Mouse (Mus musculus): Measurements from ENCODE around the gene Prdm10. TPM values are rescaled to one million over a fixed set of nuclear protein-coding genes. Genes with fewer than 3 reads are reported as not detected.

Gene Prdm10
- total RNA-seq (2021), result 10 to 100 TPM; 26.0 to 27.0 TPM

- DNase-seq, result peak; percentile 99
- intact Hi-C loops (cut with DNase I), result loop anchor here (2.0 to 5.0 kb wide), 2 partner anchors 37 to 70 kb away; partner anchors contain the start of gene Aplp2
Observed at GRCm38 (mm10) chr9:31280366-31281010, at the start of gene Prdm10. TSS of gene Prdm10 (plus strand) at chr9:31280538.

GRCm38 (mm10) chr9:31235030-31235429 is 45.3 kb upstream of the Prdm10 start:
- no peak for DNase-seq
- intact Hi-C loops (cut with DNase I), result no loop called here

DNA sequence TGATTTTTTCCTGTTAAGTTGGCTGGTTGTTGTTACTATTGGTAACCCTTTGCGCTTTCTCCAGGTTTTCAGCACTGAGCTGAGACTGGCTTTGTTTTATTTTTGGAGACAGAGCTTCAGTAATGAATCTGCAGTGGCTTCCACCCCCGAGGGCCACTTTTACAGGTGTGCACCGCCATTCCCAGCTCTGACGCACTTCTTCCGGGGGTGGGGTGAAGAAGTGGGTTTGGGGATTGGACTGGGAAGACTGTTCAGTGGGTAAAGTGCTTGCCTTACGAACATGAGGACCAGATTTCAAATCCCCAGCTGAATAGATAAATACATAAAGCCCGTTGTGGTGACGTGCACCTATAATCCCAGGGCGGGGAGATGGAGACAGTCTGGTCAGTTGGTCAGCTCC is 44.8 kb upstream of the Prdm10 start:
- intact Hi-C loops (cut with DNase I), result no loop called here
- no peak for DNase-seq

- no peak for DNase-seq
- intact Hi-C loops (cut with DNase I), result no loop called here
Observed at GRCm38 (mm10) chr9:31236079-31236478, 44.3 kb upstream of the Prdm10 start.

DNA sequence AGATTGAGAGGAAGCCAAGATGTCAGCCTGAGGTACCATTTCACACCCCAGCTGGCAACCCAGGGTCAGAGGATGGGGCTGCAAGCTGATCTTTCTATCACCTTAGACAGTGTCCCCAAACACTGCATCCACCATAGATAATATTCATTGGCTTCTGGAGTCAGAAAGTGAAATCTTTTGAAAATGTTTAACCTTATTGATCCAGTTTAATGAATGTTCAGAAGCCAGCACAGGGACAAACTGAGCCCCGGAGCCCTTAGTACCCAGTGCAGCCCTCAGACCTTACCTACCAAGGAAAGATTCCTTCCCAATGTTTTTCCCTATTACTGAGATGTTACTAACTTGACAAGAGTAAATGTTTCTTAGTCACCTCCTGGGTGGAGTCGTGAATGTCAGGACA is 41.8 kb upstream of the Prdm10 start:
- intact Hi-C loops (cut with DNase I), result no loop called here
- no peak for DNase-seq

- intact Hi-C loops (cut with DNase I), result no loop called here
- DNase-seq, result no peak
Observed at GRCm38 (mm10) chr9:31239551-31239950, 40.8 kb upstream of the Prdm10 start.

DNA sequence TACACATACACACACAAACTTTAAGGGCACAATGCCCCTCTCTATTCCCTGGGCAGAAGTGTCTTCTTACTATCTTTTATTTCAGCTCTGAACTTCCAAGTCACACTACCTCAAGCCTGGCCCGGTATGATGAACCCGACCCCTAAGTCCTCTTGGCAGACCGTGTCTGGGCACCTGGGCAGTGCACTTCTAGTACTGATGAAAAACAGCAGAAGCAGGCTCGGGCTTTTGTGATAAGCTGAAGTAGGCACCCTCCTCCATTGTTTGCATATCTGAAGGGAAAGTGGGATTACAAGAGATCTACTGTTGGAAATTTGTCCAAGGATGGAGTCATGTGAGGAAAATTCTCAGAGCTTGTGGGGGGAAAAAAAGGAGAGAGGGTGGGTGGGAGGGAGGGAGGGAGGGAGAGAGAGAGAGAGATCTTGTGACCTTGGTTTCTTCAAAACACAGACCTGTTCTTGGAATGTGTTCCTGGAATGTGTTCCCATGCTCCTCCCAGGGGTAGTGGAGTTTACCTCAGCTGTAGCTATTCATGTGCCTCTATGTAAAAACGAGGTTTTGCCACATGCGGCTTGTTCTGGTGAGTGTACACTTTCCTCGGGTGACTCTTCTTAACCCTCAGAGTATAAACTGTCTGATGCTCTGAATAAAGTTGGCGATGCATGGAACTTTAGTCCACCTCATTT is 39.7 kb upstream of the Prdm10 start:
- no peak for DNase-seq
- intact Hi-C loops (cut with DNase I), result no loop called here

DNA sequence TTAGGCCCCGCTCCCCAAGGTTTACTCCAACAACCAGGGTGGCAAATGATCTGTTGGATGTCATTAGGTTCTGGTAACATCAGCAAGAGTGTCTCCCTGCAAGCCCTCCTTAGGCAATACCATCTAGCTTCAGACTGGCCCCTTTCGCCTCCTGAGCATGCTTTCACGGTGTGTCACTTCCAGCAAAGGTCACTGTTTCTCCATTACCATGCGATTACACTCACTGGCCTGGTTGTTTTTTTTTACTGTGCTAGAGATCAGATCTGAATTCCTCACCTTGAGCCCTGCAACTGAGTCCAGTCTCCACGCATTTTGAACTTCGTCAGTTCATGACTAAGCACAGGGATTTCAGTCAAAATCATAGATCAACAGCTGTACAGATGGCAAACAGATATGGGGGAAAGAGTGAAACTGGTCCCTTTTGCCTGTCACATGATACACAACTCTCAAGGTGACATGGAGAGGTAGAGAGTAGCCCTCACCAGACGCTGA is 39.1 kb upstream of the Prdm10 start:
- no peak for DNase-seq
- intact Hi-C loops (cut with DNase I), result no loop called here

- DNase-seq, result no peak
- intact Hi-C loops (cut with DNase I), result no loop called here
Observed at GRCm38 (mm10) chr9:31243306-31243938, 36.9 kb upstream of the Prdm10 start.

DNA sequence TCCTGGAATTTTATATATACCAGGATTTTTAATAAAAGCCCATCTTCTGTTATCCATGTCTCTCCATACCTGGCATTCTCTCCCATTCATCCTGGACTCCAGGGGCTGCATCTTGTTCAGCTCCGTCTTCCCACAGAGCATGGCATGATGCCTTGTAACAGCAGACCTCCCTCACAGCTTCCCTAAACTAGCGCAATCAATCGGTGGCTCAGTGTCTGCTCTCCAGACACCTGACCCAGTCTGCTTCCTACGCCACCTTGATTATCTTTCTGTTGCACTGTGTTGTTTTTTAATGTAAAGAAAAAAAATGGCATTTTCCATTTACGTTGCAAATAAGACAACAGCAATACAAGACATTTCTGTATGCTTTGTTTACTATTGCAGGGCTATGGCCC is 36.4 kb upstream of the Prdm10 start:
- intact Hi-C loops (cut with DNase I), result no loop called here
- no peak for DNase-seq

DNA sequence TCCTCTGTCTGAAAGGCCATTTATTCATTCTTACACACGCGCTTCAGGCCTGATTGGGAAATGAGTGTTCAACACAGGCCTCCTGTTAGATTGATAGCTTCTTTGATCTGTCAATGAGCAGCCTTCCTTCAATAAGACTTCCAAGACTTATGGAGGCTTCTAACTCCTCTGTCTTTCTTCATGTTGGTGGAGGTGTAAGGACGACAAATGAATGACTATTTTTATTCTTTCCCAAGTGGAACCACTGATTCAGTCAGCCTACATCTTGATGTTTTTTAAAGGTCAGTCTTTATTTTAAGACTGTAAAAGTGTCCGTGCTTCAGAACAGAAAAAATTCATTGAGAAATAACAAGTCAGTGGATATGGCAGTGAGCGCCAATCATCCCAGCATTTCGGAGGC is 35.3 kb upstream of the Prdm10 start:
- no peak for DNase-seq
- intact Hi-C loops (cut with DNase I), result no loop called here

DNA sequence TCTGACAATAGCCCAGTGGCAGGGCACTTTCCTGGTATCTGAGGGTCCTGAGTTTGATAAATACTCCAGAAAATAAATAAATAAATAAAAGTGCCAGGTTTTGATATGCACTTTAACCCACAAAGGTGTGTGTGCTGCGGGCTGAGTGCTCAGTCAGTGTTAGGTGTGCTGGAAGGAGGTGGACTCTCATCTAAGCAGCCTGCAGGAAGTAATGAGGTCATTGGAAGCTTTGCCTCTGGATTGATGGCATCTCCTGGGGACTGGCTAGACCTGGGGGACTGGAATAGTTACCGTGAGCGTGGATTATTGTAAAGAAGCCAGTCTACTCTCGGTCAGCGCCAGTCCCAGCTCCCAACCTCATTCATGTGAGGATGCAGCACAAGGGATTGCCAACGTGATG is 33.9 kb upstream of the Prdm10 start:
- intact Hi-C loops (cut with DNase I), result no loop called here
- no peak for DNase-seq

DNA sequence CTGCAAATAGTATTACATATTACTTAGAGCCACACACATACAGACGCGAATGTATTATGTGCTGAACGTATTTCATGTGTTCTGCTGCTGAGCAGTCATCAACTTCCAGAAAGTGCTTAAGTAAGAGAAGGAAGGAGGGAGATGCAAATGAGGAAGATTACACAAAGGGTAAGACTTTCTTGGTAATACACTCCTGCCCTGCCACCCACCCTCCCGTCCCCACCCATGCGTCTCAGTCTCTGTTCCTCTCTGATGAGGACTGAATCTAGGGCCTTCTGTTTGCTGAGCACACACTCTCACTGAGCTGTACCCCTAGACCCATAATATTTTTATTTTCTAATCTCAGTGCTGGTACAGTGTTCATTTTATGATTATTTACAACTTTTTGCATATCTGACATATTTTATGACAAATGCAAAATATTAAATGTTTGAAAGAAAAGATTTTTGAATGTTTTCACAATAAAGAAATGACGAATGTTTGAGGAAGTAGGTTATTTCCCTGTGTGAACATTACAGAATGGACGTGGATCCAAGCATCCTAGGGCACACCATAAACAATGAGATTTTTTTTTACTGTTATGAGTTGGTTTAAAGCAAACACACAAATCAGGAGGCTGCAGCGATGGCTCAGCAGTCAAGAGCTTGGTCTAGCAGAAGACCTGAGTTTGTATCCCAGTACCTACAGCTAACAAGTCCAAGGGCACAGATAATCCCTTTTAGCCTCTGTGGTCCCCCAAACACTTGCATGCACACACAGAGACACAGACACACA is 32.7 kb upstream of the Prdm10 start:
- intact Hi-C loops (cut with DNase I), result no loop called here
- DNase-seq, result no peak

DNA sequence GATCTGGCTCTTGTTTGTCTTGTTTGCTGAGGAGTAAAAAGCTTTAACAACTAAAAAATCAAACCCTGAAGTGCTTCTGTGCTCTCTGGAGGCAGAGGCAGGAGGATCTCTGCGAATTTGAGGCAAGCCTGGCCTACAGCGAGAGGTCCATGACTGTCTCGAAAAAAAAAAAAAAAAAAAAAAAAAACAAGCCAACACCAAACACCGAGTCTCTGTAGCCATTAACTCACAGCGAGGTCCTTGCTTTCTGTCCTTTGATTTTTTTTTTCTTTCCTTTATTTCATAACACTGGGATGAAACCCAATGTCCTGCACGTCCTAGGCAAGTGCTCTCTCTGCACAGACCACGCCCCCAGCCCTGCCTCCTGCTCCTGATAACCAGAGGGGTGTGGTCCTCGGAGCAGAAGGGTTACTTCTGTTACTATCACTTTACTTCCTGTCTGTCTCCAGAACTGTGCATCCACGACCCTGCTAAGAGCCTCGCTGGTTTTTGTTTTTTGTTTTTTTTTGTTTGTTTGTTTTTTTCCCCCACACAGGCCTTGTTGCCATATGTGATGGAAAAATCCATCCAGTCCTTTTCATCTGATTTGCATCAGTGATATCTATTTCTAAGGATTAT is 28.0 kb upstream of the Prdm10 start:
- intact Hi-C loops (cut with DNase I), result no loop called here
- no peak for DNase-seq

- intact Hi-C loops (cut with DNase I), result no loop called here
- no peak for DNase-seq
Observed at GRCm38 (mm10) chr9:31253311-31253734, 27.0 kb upstream of the Prdm10 start.

DNA sequence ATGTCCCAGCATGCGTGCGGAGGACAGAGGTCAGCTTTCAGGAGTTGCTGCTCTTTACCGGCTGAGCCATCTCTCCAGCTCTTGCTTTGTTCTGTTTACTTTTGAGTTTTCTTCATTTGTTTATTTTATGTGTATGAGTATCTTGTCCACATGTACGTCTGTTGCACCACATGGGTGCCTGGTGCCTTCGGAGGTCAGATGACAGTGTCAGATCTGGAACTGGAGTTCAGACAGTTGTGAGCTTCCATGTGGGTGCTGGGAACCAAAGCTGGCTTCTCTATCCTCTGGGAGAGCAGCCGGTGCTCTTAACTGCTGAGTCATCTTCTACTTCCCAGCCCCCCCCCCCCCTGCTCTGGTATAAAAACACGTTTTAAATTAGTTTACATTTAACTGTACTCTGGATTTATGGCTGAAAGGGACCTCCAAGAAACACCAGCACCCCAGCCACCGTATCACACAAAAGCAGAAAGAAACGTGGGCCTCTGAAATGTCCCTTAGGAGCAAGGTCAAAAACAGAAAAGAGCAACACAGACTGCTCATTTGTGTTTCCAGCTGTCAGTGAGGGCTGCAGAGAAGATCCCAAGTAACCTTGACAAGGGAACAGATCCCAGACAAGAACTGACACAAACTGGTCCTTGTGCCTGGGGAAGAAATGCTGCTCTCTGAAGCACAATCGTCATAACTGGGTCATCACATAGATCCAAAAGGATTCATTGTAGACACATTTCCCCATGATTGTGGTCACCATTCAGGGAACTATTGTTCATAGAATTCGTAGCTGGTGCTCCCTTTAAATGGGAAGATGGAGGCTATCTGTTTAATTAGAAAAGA is 26.3 kb upstream of the Prdm10 start:
- intact Hi-C loops (cut with DNase I), result no loop called here
- DNase-seq, result no peak

GRCm38 (mm10) chr9:31254697-31255004 is 25.7 kb upstream of the Prdm10 start:
- intact Hi-C loops (cut with DNase I), result no loop called here
- no peak for DNase-seq

GRCm38 (mm10) chr9:31255953-31256352 is 24.4 kb upstream of the Prdm10 start:
- intact Hi-C loops (cut with DNase I), result no loop called here
- DNase-seq, result no peak

DNA sequence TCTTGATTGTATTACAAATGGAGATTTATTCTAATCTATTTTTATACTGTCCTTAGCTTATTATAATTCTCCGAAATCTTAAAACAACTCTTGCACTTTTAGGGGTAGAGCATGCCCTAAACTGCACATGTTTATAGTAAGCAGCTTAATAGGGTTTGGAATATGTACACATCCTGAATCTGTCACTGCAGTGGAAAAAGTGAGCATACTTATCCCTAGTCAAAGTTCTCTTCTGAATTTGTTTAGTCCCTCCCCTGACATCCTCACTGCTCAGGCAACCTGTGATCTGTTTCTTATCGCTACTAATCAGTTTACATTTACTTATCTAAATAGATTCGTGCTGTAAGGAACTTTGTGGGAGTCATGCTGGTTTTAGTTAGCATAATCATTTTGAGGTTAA is 22.1 kb upstream of the Prdm10 start:
- intact Hi-C loops (cut with DNase I), result no loop called here
- no peak for DNase-seq

DNA sequence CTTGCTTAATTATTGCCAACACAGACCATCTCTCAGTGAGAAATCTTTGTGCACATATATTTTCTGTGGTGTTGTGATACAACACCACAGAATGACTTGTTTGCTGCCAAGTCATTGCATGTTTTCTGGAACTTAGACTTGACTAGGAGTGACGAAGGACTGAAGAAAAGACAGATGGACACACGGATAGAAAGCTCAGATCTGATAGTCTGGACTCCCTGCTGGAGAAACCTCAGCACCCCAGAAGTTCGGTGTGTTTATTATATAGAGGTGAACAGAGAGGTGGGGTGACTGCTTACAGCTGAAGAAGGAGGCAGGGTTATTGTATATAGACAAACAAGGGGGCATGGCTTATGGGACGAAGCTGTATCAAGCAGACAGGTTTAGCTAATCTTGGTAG is 20.1 kb upstream of the Prdm10 start:
- DNase-seq, result no peak
- intact Hi-C loops (cut with DNase I), result no loop called here

All from left cerebral cortex, postnatal 4 days (tissue).